Mouse (Mus musculus) heart, adult 8-10 months (tissue): ENCODE results near the gene Phactr4. TPM values are rescaled to one million over a fixed set of nuclear protein-coding genes. Genes with fewer than 3 reads are reported as not detected.

ENCODE experiments used
- DNase-seq: peaks from one replicate; pipeline ENCODE4 v3.0.0; 2022; ENCODE audit warnings: low spot score
- total RNA-seq, 4 experiments: library from RNA; stranded (reverse); gene quantifications; 2 replicates each; pipeline ENCODE4 v1.2.4; 2022

Phactr4 gene
- total RNA-seq, 4 experiments from 2014 or later, result 20.7 to 23.9 (median 23.1) TPM

DNA sequence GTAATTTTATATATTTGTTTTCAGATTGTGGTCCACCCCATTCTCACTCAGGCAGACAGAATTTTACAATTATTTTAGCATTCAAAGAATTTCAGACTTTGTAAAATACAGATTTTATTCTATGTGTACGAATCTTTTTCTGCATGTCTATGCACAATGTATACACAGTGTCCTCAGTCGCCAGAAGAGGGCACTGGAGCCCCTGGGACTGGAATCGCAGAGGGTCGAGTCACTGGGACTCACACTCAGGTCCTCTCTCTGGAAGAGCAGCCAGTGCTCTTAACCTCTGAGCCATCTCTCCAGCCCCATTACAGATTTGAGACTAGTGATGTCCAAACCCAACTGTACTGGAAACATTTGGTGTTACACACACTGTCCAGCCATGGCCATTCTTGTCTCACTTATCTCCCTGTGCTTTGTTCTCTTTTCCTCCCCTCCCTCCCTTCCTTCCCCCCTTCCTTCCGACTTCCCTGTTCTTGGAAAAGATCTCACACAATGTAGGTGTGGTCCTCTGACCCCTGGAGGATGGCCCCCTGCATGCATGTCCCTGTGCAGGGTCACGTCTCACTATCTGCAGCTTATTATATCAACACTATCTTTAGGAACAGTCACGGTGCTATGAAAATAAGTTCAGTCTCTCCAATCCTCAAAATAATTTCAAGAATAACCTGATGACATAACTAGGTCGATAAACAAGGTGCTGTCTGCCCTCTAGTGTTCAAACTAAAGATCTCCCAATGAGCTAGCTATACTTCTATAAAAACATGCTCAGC lies 10.8 kb downstream of the Phactr4 start:
- peak; percentile 66 for DNase-seq

- no peak for DNase-seq
These were observed 12.6 kb downstream of the Phactr4 start for GRCm38 (mm10) chr4:132409587-132410229.

DNA sequence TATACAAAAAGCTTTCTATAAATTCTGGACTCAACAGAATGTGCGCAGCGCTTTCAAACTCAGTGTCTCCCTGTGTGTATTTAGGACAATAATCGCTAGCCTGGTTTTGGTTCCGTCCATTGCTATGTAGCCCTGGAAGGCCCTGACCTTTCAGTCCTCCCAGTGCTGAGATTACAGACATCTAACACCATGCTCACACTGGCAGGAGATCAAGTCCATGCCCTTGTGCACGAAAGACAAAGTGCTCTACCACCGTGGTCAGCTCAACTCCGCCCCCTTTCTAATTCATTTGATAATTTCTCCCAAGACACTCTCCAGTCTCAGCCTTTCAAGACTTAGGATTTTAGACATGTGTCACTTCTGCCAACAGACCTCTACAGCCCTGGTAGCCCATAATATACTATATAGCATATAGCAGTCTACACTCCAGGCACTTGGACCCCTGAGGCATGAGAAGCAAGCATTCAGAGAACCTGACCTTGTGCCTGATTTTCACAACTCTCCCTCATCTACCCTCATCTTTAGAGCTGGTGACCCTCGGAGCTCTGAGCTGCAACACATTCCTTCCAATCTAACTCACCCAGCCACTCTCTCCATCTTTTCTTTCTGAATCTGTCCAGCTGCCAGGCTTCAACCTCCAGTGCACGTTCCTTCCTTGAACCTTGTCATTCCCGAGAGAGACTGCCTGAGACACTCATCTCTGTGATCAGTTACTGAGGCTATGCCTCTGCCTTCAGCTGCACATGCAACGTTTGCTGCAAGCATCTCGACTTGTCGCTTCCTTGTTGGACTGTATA lies 15.7 kb downstream of the Phactr4 start:
- no peak for DNase-seq

DNA sequence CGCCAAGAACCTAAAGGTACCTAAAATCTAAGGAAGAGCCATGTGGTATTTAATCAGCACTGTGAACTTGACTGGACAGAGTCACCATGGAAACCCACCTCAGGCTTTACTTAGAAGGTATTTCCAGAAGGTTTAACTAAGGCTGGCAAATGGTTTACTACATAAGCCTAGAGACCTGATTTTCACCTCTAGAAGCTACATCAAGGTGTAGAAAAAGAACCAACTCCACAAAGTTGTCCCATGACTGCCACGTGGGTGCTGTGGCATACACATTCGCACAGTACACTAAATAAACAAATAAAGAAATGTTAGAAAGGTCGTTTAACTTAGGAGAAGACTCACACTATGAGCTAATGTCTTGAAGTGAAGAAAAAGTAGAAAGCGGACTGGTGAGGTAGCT lies 17.7 kb downstream of the Phactr4 start:
- no peak for DNase-seq

- DNase-seq, result no peak
These were observed 19.1 kb downstream of the Phactr4 start for GRCm38 (mm10) chr4:132403063-132403660.

DNA sequence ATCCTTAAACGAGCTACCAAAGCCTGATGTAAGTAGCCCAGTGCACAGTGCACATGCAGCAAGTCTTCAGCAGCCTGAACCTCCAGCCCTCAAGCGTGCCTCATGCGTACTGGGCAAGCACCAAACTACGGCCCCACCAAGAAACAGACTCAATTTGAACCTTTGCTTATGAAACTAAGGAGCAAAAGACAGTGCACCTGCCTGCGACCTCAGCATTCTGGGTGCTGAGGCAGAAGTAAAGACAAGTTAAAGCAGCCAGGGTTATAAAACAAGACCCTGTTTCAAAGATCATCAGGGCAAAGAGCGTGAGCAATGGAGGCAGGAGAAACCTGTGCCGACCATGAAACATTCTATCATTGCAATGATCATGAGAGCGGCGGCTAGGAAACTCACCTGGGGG lies 21.3 kb downstream of the Phactr4 start:
- DNase-seq, result no peak

DNA sequence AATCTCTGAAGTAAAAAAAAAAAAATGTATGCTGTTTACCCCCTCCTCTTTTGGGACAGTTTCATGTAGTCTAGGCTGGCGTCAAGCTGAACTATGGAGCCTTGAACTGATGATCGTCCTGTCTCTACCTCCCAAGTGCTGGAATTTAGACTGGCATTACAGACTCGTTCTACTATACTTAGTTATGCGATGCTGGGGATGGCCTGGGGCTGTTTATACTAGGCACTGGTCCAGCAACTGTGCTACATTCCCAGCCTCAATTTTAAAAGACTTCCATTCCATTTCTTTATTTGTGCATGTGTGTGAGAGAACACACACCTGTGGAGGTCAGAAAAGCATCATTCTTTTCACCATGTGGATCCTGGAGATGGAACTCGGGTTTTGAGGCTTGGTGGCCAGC lies 23.4 kb downstream of the Phactr4 start:
- no peak for DNase-seq

- peak; percentile 91 for DNase-seq
These were observed 24.1 kb downstream of the Phactr4 start for GRCm38 (mm10) chr4:132398045-132398774.

DNA sequence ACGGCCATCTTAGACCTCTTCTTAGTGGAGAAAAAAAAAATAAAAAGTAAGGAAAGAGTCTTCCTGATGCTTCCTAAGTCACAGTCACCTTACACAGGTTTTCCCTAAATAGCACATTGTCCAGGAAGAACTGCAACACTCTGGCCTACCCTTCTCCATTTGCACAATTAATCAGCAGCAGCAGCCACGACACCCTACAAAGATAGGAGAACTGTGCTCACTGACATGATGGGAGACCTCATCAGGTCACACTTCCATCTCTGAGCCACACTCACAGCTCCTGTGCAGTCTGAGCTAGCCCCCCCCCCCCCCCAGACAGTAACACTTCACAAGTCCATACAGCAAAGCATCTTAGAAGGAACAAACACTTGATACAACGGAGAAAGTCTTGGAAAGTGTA lies 25.2 kb downstream of the Phactr4 start:
- DNase-seq, result no peak

DNA sequence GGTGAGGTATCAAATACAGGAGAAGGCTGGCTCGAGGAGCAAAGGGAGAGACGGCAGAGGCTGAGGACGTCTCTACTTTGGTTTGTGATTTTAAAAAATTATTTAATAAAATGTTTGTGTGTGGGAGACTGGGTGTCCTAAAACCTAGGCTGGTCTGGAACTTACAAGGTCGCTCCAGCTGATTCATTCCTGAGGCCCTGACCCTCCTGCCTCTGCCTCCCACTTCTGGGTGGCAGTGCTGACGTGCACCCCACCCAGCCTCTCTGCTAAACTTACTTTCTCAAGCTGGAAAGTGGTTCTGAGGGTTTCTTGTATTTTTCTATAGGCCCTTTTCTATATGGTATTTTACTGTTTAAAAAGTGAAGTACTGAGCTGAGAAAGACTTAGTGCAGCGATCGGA lies 26.0 kb downstream of the Phactr4 start:
- no peak for DNase-seq

GRCm38 (mm10) chr4:132391063-132391740 lies 31.1 kb downstream of the Phactr4 start:
- no peak for DNase-seq

- DNase-seq, result no peak
These were observed 33.0 kb downstream of the Phactr4 start for GRCm38 (mm10) chr4:132389302-132389701.

GRCm38 (mm10) chr4:132387617-132388016 lies 34.7 kb downstream of the Phactr4 start:
- peak; percentile 36 for DNase-seq

DNA sequence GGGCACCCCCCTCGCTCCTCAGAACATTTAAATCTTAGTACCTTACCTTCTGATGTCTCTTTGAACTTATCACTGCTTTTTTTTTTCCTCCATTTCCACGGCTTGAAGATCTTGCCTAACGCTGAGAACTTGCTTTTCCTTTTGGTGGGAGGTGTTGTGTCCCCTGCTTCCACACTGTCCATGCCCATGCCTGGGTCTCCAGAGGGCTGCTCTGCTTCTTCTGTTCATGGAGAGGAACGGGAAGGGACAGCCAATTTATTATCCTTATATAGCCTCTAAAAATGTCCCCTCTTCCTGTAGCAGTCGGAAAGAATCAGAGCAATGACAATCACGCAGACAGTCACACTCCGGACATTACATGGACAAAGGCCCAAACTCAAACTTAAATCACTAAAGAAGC lies 35.4 kb downstream of the Phactr4 start:
- peak; percentile 41 for DNase-seq

- peak; percentile 57 for DNase-seq
These were observed 36.4 kb downstream of the Phactr4 start for GRCm38 (mm10) chr4:132385771-132386410.

DNA sequence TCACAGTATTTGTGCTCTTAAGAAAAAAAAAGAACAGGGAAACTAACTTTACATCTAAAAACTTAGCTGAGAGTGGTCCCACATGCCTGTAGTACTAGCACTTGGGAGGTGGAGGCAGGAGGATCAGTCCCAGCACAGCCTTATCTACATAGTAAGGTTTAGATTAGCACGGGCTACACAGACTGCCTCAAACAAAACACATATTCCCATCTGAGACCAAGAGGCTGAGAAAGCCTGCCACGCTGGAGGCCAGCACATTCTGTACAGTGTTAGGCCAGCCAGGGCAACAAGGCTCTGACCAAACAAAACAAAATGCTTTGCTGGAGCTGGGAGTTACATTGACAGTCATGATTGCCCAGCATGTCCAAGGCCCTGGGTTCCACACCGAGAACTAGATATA lies 38.8 kb downstream of the Phactr4 start:
- DNase-seq, result peak; percentile 38

DNA sequence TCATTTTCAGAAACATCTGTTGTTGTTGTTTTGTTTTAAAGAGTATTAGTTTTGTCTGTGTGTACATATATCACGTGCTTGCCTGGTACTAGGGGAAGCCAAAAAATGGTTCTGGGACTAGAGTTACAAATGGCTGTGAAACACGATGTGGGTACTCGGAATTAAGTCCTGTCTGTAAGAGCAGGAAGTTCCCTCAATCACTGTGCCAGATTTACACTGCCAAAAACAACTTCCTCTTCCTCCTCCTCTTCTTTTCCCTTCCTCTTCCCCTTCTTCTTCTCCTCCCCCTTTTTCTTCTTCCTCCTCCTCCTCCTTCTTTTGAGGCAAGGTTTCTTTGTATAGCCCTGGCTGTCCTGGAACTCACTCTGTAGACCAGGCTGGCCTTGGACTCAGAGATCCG lies 40.0 kb downstream of the Phactr4 start:
- no peak for DNase-seq

DNA sequence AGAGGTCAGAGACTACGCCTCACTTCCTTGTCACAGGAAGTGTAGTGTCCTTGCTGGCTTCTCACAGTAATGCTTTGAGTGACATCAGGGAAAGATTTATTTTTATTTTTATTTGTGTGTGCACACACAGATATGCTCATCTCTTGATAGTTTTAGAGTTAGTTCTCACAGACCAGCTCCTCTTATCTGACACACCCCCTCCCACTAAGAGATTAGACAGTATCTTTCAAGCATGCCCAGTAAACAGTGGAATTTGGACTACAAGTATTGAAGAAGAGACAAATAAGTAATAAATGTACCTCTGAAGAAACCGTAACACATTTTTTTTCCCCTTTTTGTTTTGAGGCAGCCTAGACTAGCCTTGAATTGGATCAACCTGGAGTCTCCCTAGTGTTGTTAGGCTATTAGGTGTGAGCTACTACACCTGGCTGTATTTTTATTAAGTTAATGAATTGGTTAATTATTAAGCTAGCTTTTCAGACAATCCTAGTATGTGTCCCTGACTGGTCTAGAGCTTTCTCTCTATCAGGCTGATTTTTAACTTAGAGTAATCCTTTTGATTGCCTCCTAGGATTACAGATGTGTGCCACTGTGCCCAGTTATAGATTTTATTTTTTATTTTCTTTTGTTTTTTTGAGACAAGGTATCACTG lies 41.2 kb downstream of the Phactr4 start:
- DNase-seq, result no peak

DNA sequence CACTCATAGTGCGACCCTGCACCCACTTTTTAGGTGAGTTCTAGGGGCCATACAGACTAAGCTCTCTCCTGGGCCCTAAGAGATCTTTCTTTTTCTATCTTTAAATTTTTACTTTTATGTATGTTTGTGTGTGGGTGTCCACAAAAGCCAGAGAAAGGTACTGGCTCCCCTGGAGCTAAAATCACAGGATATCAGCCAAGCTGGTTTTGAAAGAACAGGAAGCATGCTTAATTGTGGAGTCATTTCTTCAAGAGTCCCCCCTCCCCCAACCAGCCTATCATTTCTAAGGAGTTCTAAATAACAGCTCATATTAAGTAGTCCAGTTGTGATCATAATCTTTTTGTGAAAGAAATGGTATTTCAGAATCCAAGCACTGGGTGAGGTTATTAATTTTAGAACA lies 48.5 kb downstream of the Phactr4 start:
- no peak for DNase-seq
